Mouse (Mus musculus): ENCODE measurements around the gene Bean1.

GRCm38 (mm10) chr8:104134521-104134920 lies 35.7 kb upstream of the Bean1 start:
- TF ChIP-seq CTCF (IDR thresholded peaks at IDR 0.05), result no peak
- TF ChIP-seq EP300 (IDR thresholded peaks at IDR 0.05), result no peak

Measured in lung, postnatal 0 days (tissue).